Mouse (Mus musculus) frontal cortex, postnatal 10 days (tissue): Measurements from ENCODE around the gene Spaca6.

ENCODE experiments used
- DNase-seq, 2 experiments: peaks; one replicate each; pipeline ENCODE4 v3.0.0; 2022; ENCODE audit warnings: low spot score in 2 of 2, mixed read lengths in 1 of 2

Gene Spaca6

DNA sequence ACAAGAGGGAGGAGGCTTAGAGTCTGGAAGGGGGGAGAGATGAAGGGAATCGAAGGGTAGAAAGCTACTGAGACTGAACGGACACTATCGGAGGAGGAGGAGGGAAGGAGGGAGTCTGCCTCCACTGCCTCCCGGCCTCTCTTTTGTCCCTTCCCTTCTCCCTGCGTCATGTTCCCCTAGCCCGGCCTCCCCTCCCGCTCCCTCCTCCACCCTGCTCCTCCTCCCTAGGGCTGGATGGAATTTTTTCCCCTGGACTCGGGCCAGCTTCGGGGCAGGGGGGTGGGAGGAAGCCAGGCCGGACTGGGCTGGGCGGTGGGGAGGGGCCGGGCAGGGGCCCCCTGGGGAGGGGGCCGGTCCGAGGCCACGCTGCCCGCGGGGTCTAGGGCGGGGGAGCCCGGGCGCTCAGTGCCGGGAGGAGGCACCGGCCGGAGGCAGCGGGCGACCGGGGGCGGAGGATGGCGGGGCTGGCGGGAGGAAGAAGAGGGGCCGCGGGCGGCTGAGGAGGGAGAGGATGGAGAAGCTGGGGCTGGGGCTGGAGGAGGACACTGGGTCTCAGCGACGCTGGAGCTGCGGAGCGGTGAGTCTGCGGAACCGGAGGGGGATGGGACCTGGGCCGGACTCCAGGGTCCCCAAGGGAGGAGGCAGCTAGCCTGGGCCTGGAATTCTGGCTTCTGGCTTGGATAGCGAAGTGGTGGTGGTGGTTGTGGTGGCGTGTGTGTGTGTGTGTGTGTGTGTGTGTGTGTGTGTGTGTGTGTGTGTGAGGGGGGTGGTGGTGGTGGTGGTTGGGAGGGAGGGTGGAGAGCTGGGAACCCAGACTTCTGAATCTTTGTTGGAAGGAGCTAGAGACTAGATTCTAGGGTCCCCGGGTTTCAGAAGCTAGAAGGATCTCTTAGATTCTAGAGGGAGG lies at the start of gene Spaca6:
TSS of gene Spaca6 (plus strand) at position 408 of the 907 bp plus-strand sequence.
- peak; percentile 86 to 89 for DNase-seq

DNA sequence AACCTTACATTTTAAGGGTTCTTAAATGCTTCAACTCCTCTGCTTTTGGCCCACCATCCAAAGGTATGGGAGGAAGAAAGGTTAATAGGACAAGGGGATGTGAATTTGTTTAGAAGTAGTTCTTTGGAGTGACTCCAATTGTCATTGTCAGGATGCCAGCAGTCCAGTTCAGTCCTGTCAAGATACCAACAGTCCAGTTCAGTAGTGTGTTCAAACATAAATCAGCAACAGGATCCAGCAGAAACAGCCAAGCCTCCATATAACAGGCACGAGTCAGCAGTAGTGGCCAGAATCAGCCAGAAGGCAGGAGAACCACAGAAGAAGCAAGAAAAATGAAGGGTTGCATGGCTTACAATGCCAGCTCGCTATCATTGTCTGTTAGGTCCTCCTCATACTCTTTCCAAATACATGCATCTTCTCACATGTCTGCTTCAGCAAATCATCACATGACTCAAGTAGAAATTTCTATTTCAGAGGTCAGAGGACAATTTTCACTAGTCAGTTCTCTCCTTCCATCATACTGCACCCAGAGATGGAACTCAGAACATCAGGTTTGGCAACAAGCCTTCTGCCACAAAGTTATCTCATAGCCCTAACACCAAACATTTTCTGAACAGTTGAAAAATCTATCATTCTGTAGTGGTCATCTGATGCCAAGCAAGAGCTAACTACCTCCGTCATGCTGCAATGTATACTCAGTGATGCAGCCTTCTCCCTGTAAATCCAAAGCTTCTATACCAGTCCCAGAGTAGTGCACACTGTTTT lies 35.9 kb upstream of the Spaca6 start:
- no peak for DNase-seq

DNA sequence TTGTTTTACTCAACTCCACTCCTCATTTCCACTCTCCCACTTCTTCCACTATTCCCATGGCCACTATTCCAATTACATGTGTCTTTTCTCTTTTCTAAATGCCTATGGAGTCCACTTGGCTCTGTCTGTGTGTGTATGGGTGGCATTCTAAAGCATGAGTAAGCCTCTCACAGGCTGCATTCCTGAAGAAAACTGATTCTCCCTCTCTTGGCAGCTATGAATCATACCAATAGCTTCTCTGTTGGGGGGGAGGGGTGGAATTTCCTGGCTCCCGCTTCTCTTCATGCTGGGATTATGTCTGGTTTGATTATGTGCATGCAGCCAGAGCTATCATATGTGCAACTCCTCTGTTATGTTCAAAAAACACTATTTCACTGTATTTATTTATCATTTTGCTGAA lies 34.4 kb upstream of the Spaca6 start:
- peak in 1 of 2 experiments; percentile 9 for DNase-seq

DNA sequence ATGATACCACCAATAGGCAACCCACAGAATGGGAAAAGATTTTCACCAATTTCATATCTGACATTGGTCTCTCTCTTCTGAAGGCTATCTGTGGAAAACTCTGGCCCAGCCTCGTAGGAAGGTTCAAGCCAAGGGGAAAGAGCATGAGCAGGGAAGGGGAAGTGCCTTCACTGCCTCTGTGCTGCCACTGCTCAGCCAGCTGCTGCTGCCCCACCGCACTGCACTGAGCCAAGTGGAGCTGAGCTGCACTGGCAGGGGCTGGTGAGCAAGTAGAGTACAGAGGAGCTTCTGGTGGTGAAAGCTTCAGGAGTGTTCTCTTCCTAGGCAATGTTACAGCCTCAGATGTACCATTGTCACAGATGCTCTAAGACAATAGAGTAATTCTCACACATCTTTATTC lies 31.4 kb upstream of the Spaca6 start:
- DNase-seq, result no peak

DNA sequence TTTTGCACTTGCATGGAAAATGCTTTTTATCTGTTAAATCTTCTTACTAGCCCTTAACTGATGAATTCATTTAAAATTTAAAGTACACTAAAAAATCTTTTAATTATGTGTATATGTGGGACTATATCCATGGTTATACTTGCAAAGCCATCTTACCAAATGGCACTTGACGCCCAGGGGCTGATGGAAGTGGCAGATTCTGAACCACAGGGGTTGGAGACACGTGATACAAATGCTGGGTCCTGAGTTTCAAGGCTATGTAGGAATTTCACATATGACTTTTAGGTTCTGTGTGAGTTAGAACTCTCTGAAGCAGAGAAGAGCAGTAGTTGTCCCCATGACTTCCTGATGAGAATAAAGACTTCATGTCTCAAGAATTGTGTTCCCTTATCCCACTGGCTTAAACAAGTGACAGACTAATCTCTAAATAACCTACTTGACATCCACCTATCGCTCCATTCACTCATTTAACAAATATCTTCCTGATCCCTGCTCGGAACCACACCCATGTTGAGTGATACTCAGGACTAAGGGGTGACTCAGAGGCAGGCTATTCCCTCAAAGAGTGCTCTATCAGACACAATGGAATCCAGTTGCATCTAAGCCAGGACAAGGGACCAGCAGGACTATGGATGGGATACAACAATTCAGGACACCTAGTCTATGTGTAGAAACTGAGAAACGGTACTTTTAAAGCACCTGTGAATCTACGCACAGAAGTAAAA lies 3.2 kb upstream of the Spaca6 start:
- DNase-seq, result no peak

DNA sequence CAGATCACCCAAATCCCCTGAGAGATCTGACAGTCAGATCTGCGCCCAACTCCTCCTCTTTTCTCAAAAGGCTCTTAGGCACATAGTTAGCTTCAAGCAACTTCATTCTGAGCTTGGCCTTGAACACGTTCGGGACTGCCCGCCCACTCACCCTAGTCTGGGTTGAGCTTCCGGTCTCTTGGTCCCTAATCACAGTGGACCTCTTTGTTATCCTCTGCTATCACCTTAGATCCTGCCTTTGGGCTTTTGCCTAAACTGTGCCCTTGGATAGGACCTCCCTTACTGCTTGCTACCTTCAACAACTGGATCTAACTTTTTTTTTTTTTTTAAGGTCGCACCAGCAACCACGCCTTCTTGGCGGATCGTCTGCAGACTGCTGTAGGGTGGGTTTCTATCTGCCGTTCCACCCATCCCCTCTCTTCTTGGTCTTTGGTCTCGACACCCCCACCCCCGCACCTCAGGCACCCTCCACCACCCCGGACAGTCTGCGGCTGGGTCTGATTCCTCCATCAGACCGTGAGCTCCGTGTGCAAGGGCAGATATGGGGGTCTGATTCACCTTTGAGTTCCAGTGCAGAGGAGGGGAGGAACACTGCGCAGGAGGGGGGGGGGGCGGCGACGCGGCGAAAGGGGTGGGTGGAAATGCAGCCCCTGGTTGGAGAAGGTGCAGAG lies 902 bp upstream of the Spaca6 start:
- peak in 1 of 2 experiments; percentile 51 for DNase-seq

DNA sequence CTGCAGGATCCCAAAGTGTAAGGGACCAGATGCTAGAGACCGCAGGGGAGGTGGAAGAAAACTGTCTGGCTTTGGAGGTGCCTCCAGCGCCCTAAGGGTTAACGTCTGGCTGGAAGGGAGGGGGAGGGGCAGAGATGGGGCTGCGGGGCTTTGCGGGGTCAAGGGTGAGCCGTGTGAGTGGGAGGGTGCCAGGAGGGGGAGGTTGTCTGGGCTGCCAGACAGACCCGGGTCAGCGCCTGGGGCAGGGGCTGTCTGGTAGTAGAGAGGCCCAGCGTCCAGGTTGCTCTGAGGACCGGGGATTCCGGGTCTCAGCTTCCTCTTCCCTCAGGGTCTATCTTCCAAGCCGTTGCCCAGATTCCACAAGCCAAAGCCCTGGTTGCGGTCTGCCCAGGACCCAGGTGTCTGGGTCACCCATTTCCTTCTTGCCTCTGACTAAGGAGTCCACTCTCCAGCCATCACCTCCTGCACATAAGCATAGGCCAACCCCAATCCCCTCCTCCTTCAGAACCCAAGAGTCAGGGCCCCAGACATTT lies 766 bp downstream of the Spaca6 start:
- peak in 1 of 2 experiments; percentile 70 for DNase-seq

DNA sequence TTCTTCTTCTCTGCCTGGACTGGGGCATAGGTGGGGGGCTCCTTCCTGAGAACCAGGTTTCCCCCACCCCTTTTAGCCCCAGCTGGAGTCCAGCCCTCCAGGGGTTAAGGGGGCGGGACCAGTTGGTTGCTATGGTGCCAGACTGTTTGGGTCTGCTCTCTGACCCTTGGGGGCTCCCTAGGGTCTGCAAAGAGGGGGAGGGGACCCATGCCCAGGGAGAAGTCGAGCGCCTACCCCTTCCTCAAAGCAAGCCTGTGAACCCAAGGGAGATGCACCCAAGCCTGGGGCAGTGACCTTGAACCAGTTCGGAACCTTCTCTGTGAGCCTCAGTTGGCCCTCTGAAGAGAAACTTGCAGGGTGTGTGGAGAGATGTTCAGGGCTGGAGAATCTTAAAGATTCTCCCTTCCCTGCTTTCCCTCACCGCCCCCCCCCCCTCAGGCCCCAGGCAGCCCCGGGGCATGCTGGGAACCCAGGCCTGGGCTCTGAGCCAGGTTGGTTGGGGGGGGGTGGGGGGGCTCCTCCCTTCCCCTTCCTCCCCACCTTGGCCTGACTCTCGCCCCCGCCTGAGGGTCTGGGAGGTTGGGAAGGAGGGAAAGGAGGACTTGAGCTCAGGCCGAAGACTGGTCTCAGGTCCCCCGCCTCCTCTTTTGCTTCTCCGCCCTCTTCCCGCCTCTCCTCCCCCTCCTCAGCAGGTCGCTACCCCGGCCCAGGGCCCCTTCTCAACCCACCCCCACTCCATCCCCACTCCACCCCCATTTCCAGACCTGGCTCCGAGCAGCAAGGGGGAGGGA lies 1.4 kb downstream of the Spaca6 start:
- DNase-seq, result peak; percentile 63 to 64

DNA sequence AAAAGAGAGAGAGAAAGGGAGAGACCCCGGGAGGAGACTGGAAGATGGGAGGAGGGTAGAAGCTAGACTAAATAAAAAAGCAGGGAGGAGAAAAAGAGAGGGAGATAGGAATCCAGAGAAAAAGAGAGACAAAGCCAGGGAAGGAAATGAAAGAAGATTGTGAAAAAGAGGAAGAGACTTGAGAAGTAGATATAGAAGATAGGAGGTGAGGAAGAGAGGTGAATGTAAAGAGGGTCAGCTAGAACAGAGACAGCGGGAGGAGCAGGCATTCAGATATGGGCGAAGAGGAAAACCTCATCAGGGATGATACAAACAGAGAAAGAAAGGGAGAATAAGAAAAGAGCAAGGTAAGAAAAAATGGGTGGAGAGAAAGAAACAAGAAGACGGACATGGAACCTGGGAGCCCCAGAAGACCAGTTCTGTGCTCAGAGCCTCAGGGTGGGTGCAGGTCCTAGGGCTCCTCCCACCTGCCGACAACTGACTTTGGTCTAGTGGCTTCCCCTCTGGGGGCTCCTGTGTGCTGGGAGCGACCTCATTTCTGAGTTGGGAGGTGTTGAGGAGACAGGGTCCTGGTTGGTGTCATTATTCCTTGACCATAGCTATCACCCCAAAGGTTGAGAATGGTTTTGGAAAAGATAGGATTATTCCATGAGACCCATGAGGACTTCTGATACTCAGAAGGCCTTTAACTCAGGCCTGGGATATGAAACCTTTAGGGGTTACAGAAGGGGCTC lies 2.3 kb downstream of the Spaca6 start:
- DNase-seq, result peak in 1 of 2 experiments; percentile 38

DNA sequence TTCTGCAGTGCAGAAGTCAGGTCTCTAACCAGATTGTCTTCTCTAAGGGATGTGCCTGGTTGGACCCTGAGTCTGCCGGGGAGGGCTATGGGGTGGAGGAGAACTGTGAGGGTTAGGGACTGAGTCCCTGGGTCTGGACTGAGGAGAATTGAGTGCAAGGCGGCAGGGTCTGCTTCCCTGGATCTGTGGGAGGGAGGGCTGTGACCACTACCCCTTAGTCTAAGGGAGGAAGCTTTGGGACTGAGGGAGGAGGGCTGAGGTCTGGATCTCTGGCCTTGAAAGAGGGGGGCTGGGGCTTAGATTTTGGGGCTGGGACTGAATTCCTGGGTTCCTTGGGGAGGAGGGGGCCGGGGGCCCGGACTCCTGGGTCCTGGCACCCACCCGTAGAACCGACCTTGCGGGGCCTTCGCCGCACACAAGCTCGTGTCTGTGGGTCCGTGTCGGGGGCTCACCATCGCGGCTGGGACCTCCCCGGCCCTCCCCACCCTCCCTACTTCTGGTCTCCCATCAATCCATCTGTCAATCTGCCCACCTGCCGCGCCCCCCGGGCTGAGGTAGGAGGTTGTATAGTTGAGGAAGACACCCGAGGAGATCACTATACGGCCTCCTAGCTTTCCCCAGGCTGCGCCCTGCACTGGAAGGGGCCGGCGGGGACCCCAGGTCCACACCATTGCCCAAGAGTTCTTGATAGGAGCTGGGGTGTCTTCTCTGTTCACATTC lies 3.0 kb downstream of the Spaca6 start:
- no peak for DNase-seq

DNA sequence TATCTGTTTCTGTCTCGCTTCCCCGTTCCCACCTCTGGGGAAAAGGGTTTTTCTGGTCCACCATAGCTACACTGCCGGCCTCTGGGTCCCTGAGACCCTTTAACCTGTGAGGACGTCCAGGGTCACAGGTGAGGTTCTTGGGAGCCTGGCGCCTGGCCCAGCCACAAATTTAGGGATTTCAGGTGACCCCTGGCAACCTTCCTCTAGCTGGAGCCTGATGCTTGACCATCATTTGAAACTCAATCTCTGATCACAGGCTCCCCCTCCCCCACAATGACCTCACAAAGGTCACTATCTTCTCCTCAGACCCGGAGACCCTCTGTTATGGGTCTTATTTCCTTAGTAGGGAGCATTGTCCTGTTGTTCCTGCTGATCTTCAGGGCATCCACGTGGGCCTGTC lies 3.8 kb downstream of the Spaca6 start:
- no peak for DNase-seq

DNA sequence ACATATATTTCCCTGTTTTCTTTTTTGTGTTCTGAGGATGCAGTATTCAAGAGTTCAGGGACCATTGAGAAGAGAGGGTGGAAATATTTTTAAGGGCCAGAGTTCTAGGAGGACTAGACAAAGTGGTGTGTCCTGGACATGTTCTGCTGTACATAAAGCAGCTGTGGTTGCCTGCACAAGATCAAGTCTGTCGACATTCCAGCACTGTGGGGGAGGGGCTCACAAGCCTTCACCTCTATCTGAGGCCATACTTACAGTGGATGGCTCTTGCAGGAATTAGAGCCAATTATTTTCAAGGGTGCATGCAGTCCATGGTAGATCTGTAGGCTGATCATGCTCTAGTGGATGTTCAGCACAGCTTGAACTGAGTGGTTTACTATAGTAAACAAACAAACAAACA lies 7.9 kb downstream of the Spaca6 start:
- DNase-seq, result no peak

DNA sequence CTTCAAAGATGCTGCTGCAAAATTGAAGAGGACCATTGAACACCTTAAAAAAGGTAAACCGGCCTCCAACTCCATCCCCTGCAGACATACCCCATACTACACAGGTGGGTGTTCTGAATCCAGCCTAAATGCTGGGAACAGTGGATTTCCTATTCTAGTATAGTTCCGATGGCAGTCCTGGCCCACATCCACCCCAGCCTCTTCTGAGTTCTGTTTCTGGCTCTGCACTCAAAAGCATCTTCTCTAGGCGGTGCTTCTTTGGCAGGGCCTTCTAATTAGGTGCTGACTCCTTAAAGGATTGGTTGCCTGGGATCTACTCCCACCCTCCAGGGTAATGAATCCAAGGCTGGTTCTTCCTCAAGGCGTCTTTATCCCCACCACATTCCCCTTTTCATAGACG lies 9.1 kb downstream of the Spaca6 start:
- DNase-seq, result no peak

DNA sequence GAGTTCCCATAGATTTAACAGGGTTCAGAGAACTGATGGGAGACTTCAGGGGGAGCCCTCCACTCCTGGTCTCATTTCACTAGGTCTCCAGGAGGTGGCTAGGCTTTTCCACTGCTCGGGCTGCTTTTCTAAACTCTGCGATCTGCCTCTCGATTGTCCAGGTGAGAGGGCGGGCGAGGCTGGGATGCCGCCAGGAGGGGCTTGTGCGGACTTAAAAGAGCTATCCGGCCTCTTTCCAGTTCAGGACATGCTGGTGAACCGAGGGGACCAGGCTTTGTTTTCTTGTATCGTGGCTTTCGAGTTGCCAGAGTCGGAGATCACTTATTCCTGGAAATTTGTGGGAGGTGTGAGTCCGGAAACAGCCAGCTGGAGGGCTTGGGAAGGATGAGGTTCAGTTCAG lies 10.5 kb downstream of the Spaca6 start:
- DNase-seq, result peak in 1 of 2 experiments; percentile 34

DNA sequence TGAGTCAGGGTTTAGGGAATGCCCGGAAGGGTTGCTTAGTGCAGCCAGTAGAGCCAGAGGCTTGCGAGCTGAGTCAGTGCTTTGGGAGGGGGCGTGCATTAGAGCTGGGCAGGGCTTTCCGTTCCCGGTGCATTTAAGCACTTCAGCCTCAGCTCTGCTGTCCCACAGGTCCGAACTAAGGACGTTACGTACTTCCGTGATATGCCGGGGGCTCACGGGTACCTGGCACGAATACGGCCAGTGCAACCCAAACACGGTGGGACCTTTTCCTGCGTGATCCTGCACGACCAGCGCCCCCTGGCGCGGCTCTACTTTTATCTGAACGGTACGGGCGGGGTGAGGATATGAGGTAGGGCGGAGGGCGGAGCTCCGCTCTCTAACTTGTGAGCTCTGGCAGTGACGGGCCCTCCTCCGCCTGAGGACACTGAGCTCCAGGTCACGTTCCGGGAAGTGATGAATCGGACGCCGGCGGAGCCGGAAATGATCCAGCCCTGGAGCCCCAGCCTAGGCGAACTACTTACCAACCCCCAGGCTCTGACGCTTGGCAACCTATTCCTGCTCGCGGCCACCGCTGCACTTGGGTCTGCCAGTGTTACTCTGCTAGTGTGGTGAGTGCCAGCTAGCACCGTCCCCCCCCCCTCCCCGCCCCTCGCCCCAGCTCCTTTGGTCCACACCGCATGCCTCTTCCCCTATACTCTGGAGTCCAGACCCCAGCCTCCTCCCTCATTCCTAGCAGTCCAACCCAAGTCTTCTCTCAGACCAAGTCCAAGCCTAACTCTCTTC lies 11.2 kb downstream of the Spaca6 start:
- DNase-seq, result peak; percentile 93 to 94

DNA sequence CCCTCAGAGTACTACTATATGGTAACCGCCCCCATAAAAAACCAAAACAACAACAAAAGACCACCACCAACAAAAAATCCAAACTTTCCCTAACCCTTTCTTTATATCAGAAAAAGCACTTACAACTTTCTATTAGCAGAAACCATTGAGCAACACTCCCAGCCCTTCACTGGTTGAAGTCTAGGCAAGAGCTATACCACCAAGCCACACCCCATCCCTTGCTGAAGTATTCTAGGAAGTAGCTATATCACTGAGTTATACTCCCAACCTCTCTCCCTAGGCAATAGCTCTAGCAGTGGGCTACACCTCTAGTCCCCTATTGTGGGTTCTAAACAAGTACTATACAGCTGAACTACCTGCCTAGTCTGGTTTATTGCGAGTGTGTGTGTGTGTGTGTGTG lies 12.3 kb downstream of the Spaca6 start:
- no peak for DNase-seq

DNA sequence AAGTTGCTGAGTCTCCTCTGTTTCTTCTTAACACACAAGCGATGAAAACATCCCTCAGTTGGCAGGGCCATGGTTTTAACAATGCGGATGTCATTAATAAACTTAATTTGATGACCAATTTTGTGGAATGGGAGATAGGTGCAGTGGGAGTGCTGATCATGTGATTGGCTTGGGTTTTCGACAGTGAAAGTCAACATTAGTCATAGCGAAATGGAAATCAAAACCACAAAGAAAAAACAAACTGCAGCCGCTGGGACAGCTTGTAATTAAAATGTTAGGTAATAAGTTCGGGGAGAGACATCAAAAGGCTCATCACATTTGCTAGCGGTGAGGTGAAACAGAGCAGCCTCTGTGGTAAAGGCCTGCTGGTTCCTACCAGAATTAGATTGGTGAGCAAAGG lies 13.8 kb downstream of the Spaca6 start:
- DNase-seq, result no peak

DNA sequence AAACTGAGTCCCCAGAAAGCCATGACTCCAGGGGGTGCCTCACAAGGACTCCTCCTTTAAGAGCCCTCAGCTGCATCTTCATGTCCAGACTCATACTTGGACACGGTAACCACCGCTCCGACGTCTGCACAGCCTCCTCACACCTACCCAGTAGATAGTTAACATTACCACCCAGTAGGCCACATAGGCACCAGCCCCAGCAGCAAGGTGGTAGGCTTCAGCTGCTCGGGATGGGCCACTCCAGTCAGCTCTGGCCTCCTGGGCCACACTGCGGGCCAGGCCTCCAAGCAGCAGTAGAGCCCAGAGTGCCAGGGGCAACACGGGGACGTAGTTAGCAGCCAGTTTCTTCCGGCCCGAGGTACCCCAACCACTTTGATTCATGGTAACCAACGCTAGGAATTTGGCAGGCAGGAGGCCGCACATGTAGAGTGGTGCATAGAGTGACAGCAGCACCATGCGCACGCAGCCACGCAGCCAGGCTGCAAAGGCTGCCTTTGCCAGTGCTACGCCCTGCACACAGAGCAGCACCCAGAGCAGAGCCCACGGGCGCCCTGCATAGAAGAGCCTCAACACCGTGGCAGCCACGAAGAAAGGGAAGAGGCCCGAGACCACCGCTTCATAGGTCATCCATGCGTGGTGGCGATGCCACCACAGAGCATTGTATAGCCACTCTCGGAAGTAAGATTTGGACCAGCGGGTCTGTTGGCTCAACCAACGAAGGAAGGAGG lies 16.7 kb downstream of the Spaca6 start:
- no peak for DNase-seq
